Mouse (Mus musculus) thymus, adult 2 months (tissue): ENCODE measurements around the gene Tbxas1. TPM values are rescaled to one million over a fixed set of nuclear protein-coding genes. Genes with fewer than 3 reads are reported as not detected.

ENCODE experiments used
- DNase-seq: peaks from one replicate; pipeline ENCODE4 v3.0.0; 2021
- H3K27ac ChIP-seq: fragments of 200-500 bp; 2 replicates; pipeline ENCODE4 v1.5.1; 2012; ENCODE audit warnings: low read length, control low read depth; ENCODE audit not compliant: control insufficient read depth, insufficient read depth
- H3K27me3 ChIP-seq: fragments of 200-500 bp; 2 replicates; pipeline ENCODE4 v1.6.1; 2012; ENCODE audit warnings: mild to moderate bottlenecking, low read length, moderate library complexity, mixed read lengths; ENCODE audit not compliant: control insufficient read depth, insufficient read depth
- H3K36me3 ChIP-seq: fragments of 200-500 bp; 2 replicates; pipeline ENCODE4 v1.6.1; 2012; ENCODE audit warnings: mild to moderate bottlenecking, low read length, moderate library complexity; ENCODE audit not compliant: control insufficient read depth, insufficient read depth
- H3K4me1 ChIP-seq: fragments of 200-500 bp; replicated peaks from 2 replicates; pipeline ENCODE4 v1.6.1; 2012; ENCODE audit warnings: low read length; ENCODE audit not compliant: control insufficient read depth, insufficient read depth
- H3K4me3 ChIP-seq: fragments of 200-500 bp; 2 replicates; pipeline ENCODE4 v1.5.1; 2012; ENCODE audit warnings: mild to moderate bottlenecking, low read length, control low read depth, moderate library complexity; ENCODE audit not compliant: control insufficient read depth, insufficient read depth
- CTCF ChIP-seq: fragments of 200-500 bp; IDR thresholded peaks from 2 replicates; pipeline ENCODE4 v1.5.1; 2012; ENCODE audit warnings: mild to moderate bottlenecking, control low read depth, low read length, moderate library complexity, borderline replicate concordance; ENCODE audit not compliant: control insufficient read depth, poor library complexity, insufficient read depth; ENCODE audit errors: extremely low read depth
- POLR2A ChIP-seq: fragments of 200-500 bp; IDR thresholded peaks from 2 replicates; pipeline ENCODE4 v1.6.1; 2012; ENCODE audit warnings: mild to moderate bottlenecking, low read length, control low read depth, moderate library complexity; ENCODE audit not compliant: control insufficient read depth, poor library complexity, insufficient read depth; ENCODE audit errors: extremely low read depth
- WGBS: fragments of 180-500 bp; shearing (Covaris S2); methylation state at CpG from one replicate; pipeline ENCODE4 v1.1.7; 2018; 5-methylcytosine and 5-hydroxymethylcytosine counted together
- polyA plus RNA-seq: library from polyadenylated mRNA; depleted of rRNA; stranded (reverse); fragments of >200 nt; gene quantifications from 2 replicates; pipeline ENCODE4 v1.2.3, GENCODE M21; 2012

Tbxas1 gene
- polyA plus RNA-seq, 1 experiment, result 6.0 TPM

GRCm38 (mm10) chr6:38961427-38962033 lies 86.3 kb downstream of the Tbxas1 start:
- no peaks in the 10 kb centered on the region for H3K4me1 ChIP-seq
- H3K27ac ChIP-seq, result no peak overlapping the region
- no peak for TF ChIP-seq CTCF
- TF ChIP-seq POLR2A, result no peak
- H3K27me3 ChIP-seq, result no peaks in the 10 kb centered on the region
- 92% methylated on average over 8 of the region's 8 CpGs for WGBS
- DNase-seq, result no peak
- H3K4me3 ChIP-seq, result no peak overlapping the region
- H3K36me3 ChIP-seq, result no peaks in the 10 kb centered on the region

- DNase-seq, result no peak
- Histone ChIP-seq H3K4me3 (no peak overlapping the region), H3K27ac (no peak overlapping the region), H3K27me3 (no peaks in the 10 kb centered on the region), H3K36me3 (no peaks in the 10 kb centered on the region), H3K4me1 (no peaks in the 10 kb centered on the region)
- no peak for TF ChIP-seq CTCF
- no peak for TF ChIP-seq POLR2A
- WGBS, result 97% methylated on average over 5 of the region's 5 CpGs
These were observed 91.6 kb downstream of the Tbxas1 start for GRCm38 (mm10) chr6:38966839-38967238.

- no peak for DNase-seq
- no peak overlapping the region for H3K4me3 ChIP-seq
- H3K27me3 ChIP-seq, result no peaks in the 10 kb centered on the region
- H3K36me3 ChIP-seq, result no peaks in the 10 kb centered on the region
- H3K27ac ChIP-seq, result no peak overlapping the region
- no peaks in the 10 kb centered on the region for H3K4me1 ChIP-seq
- WGBS, result 88% methylated on average over 6 of the region's 6 CpGs
- TF ChIP-seq CTCF (no peak), POLR2A (no peak)
These were observed 92.1 kb downstream of the Tbxas1 start for GRCm38 (mm10) chr6:38967288-38967687.

GRCm38 (mm10) chr6:38967988-38968387 lies 92.8 kb downstream of the Tbxas1 start:
- no peak for DNase-seq
- 83% methylated on average over 5 of the region's 5 CpGs for WGBS
- TF ChIP-seq CTCF, result no peak
- TF ChIP-seq POLR2A, result no peak

GRCm38 (mm10) chr6:38969944-38970740 lies 94.9 kb downstream of the Tbxas1 start:
- no peak overlapping the region for H3K4me3 ChIP-seq
- no peaks in the 10 kb centered on the region for H3K27me3 ChIP-seq
- no peak for DNase-seq
- no peaks in the 10 kb centered on the region; the same call in 1 of the 2 replicates for H3K4me1 ChIP-seq
- no peaks in the 10 kb centered on the region for H3K36me3 ChIP-seq
- H3K27ac ChIP-seq, result no peak overlapping the region
- TF ChIP-seq CTCF (no peak), POLR2A (no peak)
- 95% methylated on average over 6 of the region's 6 CpGs for WGBS

More at GRCm38 (mm10) chr6:38967988-38968387, 92.8 kb downstream of the Tbxas1 start:
- Histone ChIP-seq H3K27me3 (no peaks in the 10 kb centered on the region), H3K27ac (no peak overlapping the region), H3K36me3 (no peaks in the 10 kb centered on the region), H3K4me1 (no peaks in the 10 kb centered on the region; the same call in 1 of the 2 replicates), H3K4me3 (no peak overlapping the region)

- H3K27ac ChIP-seq, result no peak overlapping the region
- H3K4me3 ChIP-seq, result no peak overlapping the region
- no peaks in the 10 kb centered on the region; the same call in 1 of the 2 replicates for H3K4me1 ChIP-seq
- TF ChIP-seq POLR2A (no peak), CTCF (no peak)
- DNase-seq, result no peak
- no peaks in the 10 kb centered on the region for H3K27me3 ChIP-seq
- 85% methylated on average over 6 of the region's 6 CpGs for WGBS
- no peaks in the 10 kb centered on the region for H3K36me3 ChIP-seq
These were observed 95.6 kb downstream of the Tbxas1 start for GRCm38 (mm10) chr6:38970759-38971158.
